Mouse (Mus musculus) small intestine, adult 2 months (tissue): ENCODE data around the gene Ppme1.

Experiments
- CTCF ChIP-seq: fragments of 200-500 bp; IDR thresholded peaks from 2 replicates; pipeline ENCODE4 v1.5.1; 2012; ENCODE audit warnings: low read depth, mild to moderate bottlenecking, control low read depth, inconsistent platforms, low read length, moderate library complexity, mixed read lengths; ENCODE audit not compliant: insufficient replicate concordance, insufficient read length; ENCODE audit errors: extremely low read depth
- POLR2A ChIP-seq: fragments of 200-500 bp; IDR thresholded peaks from 2 replicates; pipeline ENCODE4 v1.6.1; 2012; ENCODE audit warnings: low read depth, mild to moderate bottlenecking, control low read depth, inconsistent platforms, low read length, moderate library complexity

DNA sequence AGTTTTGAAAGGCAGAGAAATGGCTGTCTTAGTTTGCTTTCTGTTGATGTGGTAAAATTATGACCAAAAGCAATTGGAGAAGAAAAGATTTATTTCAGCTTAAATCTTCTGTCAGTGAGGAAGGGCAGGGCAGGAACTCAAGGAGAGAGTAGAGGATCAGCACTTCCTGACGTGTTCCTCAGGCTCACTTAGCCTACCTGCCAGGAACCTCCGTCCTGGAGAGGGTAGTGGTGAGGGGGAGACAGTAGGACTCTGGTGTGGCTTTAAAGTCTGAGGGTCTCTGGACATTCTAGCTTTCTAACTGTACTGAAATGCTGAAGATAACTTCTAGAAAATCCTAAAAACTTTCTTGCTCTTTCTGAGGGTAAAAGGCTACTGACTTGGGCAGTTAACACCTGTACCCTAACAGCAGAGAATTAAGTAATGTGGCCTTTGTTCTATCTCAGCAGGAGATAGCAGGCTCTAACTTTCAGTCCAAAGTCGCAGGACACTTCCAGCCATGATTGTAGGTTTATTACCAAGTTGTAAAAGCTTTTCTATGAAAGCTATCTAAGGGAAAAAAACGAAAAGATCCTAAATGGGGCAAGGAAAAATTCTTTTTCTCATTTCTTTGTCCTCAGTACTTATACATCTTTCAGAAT, 28.9 kb upstream of the Ppme1 start:
- TF ChIP-seq POLR2A (no peak), CTCF (no peak)
